Comparison of ENCODE assay signal across 9 mouse cellular contexts in genomic region chr1:58358958-58359901, GRCm38 (mm10). TPM values are rescaled to one million over a fixed set of nuclear protein-coding genes. Genes with fewer than 3 reads are reported as not detected.
DNase-seq lines count a peak whose midpoint lies in the region; ATAC-seq and TF ChIP-seq lines count a peak whose summit lies in the region.
"Had no signal": no experiment of that assay in that cellular context is flagged by ENCODE, and none has a peak within 500 bp of the region (broad histone marks: within the 10 kb centered on the region; RNA-seq: fewer than 3 reads in every experiment).

No protein-coding gene starts in this region.

- DNase-seq in ES-E14 (ENCODE audit: low read depth, low spot score): no peak
- peak; percentile 37 to 45 for DNase-seq in adrenal gland, adult 18-20 months (ENCODE audit: low spot score in 2 of 2)
- peak; percentile 27 to 59 for DNase-seq in gastrocnemius, postnatal 4 days (ENCODE audit: low spot score in 2 of 2)
- DNase-seq in left cerebral cortex, adult 18-20 months (ENCODE audit: low spot score in 2 of 2): peak; percentile 65 to 77
- peak; percentile 68 for DNase-seq in right cerebral cortex, postnatal 25 days
- DNase-seq in B cell, adult 2 months: no peak
- no peak for DNase-seq in thymus, postnatal 25 days

- peaks cover 0 to 10% of the 10 kb centered on the region in 2 experiments; a peak in 1 of 4 replicates for H3K4me1 ChIP-seq in ES-E14 (ENCODE audit: control insufficient read depth in 2 of 2, insufficient read depth in 2 of 2, low read length in 2 of 2, poor library complexity in 1 of 2)
- H3K4me1 ChIP-seq in midbrain, embryonic 15.5 days: no peaks in the 10 kb centered on the region

- H3K27ac ChIP-seq in ES-E14 (ENCODE audit: insufficient read depth, low read depth, low read length, poor library complexity, severe bottlenecking): no peak overlapping the region
- no peak overlapping the region for H3K27ac ChIP-seq in midbrain, embryonic 15.5 days
- H3K27ac ChIP-seq: lung, embryonic 15.5 days had no signal

- WGBS in midbrain, embryonic 15.5 days: 88% methylated on average over 19 of the region's 19 CpGs

- no peak overlapping the region for H3K4me2 ChIP-seq in midbrain, embryonic 15.5 days
- H3K4me2 ChIP-seq: lung, embryonic 15.5 days had no signal

- in situ Hi-C loops in ES-E14 (cut with MboI; ENCODE audit: low sequenced_read_pairs in 2 of 2, unreplicated experiment in 2 of 2): no loop called here

- no peaks in the 10 kb centered on the region for H3K27me3 ChIP-seq in midbrain, embryonic 15.5 days (replicated peaks)
- H3K27me3 ChIP-seq: lung, embryonic 15.5 days had no signal

- H3K4me3 ChIP-seq in ES-E14 (ENCODE audit: insufficient read depth in 1 of 2, low read depth in 1 of 2, low read length in 2 of 2, poor library complexity in 1 of 2, severe bottlenecking in 1 of 2): peak overlapping the region in 1 of 2 experiments; percentile 3; a peak in 3 of 4 replicates
- H3K4me3 ChIP-seq in midbrain, embryonic 15.5 days: no peak overlapping the region
- H3K4me3 ChIP-seq: lung, embryonic 15.5 days had no signal

- H3K9me3 ChIP-seq in ES-E14 (ENCODE audit: control insufficient read depth, insufficient read depth, low read depth, low read length): no peaks in the 10 kb centered on the region
- no peaks in the 10 kb centered on the region for H3K9me3 ChIP-seq in midbrain, embryonic 15.5 days
- H3K9me3 ChIP-seq: lung, embryonic 15.5 days had no signal

- H3K9ac ChIP-seq in ES-E14 (ENCODE audit: insufficient read depth, low read depth, low read length, poor library complexity, severe bottlenecking): peak overlapping the region; percentile 14; the same call in 1 of the 2 replicates
- no peak overlapping the region for H3K9ac ChIP-seq in midbrain, embryonic 15.5 days
- H3K9ac ChIP-seq: lung, embryonic 15.5 days had no signal

- no peak for ATAC-seq in midbrain, embryonic 15.5 days (replicated peaks)

- no peaks in the 10 kb centered on the region for H3K36me3 ChIP-seq in ES-E14 (ENCODE audit: control insufficient read depth, insufficient read depth, low read length, poor library complexity, severe bottlenecking)
- no peaks in the 10 kb centered on the region for H3K36me3 ChIP-seq in midbrain, embryonic 15.5 days (replicated peaks)
- H3K36me3 ChIP-seq: lung, embryonic 15.5 days had no signal

TF ChIP-seq in ES-E14, 5 proteins besides CTCF, POLR2A, EP300 and RAD21:
- 0 out of 2 replicates have a peak, but pooled peaks have one; percentile 18 for TF ChIP-seq MAFK (IDR thresholded peaks at IDR 0.05; ENCODE audit: insufficient read depth, low read depth, low read length)
- no peak for TF ChIP-seq HCFC1 (IDR thresholded peaks at IDR 0.05; ENCODE audit: borderline replicate concordance, insufficient read depth, low read length)
- TF ChIP-seq ZC3H11A (IDR thresholded peaks at IDR 0.05; ENCODE audit: borderline replicate concordance, low read depth, low read length): no peak
- TF ChIP-seq ZNF384 (IDR thresholded peaks at IDR 0.05; ENCODE audit: low read depth, low read length): no peak
- no peak for TF ChIP-seq CHD2 (IDR thresholded peaks at IDR 0.05; ENCODE audit: low read depth, low read length)

RNA-seq across cellular contexts. Expression of gene Bzw1, which starts 33.5 kb away (rescaled TPM):
- 101 and 167 TPM in 2 replicates for total RNA-seq in ES-E14 (2012; rRNA removed)
- total RNA-seq in adrenal gland, adult 18-20 months (2021): 100 to 1,000 TPM; 155 to 172 TPM
- 100 to 1,000 TPM; 116 to 130 TPM for total RNA-seq in gastrocnemius, postnatal 4 days (2021)
- 100 to 1,000 TPM; 145 TPM for total RNA-seq in left cerebral cortex, adult 18-20 months (2021)
- 310 and 332 TPM in 2 replicates for polyA plus RNA-seq in midbrain, embryonic 15.5 days (2015; fragmentation: Nextera tagmentation; extraction: Ambion mirVana)

Comparison
In these comparisons a context has a peak if more than half of its experiments do, and no peak if none do; other contexts are left out.
1. DNase-seq: peak in adrenal gland, adult 18-20 months (2 of 2), gastrocnemius, postnatal 4 days (2 of 2), left cerebral cortex, adult 18-20 months (2 of 2) and right cerebral cortex, postnatal 25 days (single experiment); none in ES-E14 (single experiment), B cell, adult 2 months (0 of 2) and thymus, postnatal 25 days (single experiment).